In genomic region chr7:75371991-75372390, GRCm38 (mm10) we compare ENCODE assay signal across 8 mouse cellular contexts.
DNase-seq lines count a peak whose midpoint lies in the region; ATAC-seq and TF ChIP-seq lines count a peak whose summit lies in the region.

No protein-coding gene starts in this region.

- H3K9ac ChIP-seq in kidney, postnatal 0 days (ENCODE audit: low read depth, low read length), result no peak overlapping the region
- no peak overlapping the region for H3K9ac ChIP-seq in kidney, embryonic 16.5 days (replicated peaks; ENCODE audit: low read length)
- no peak overlapping the region for H3K9ac ChIP-seq in liver, embryonic 12.5 days

- DNase-seq in kidney, postnatal 0 days (ENCODE audit: low spot score), result peak; percentile 19
- DNase-seq in T-cell, adult 2 months (ENCODE audit: low spot score), result peak; percentile 85
- peak; percentile 42 to 54 for DNase-seq in spleen, adult 18-20 months
- DNase-seq in frontal cortex, postnatal 14 days (ENCODE audit: low spot score in 2 of 2), result no peak
- no peak for DNase-seq in gastrocnemius, adult 8-10 months (ENCODE audit: low spot score in 2 of 2)
- no peak for DNase-seq in testis, postnatal 14 days (ENCODE audit: low spot score)

- ATAC-seq in kidney, postnatal 0 days (replicated peaks; ENCODE audit: low FRiP score, low read depth), result no peak
- ATAC-seq in kidney, embryonic 16.5 days (ENCODE audit: low FRiP score, low TSS enrichment), result no peak
- peak; percentile 61; the same call in 1 of the 2 replicates for ATAC-seq in liver, embryonic 12.5 days

- H3K4me3 ChIP-seq in kidney, postnatal 0 days (replicated peaks; ENCODE audit: low read depth, low read length), result no peak overlapping the region
- no peak overlapping the region for H3K4me3 ChIP-seq in kidney, embryonic 16.5 days (ENCODE audit: low read length)
- no peak overlapping the region for H3K4me3 ChIP-seq in liver, embryonic 12.5 days

- H3K36me3 ChIP-seq in kidney, postnatal 0 days (ENCODE audit: insufficient read depth, low read length), result no peaks in the 10 kb centered on the region
- no peaks in the 10 kb centered on the region for H3K36me3 ChIP-seq in kidney, embryonic 16.5 days (ENCODE audit: insufficient read depth, low read length)
- H3K36me3 ChIP-seq in liver, embryonic 12.5 days, result no peaks in the 10 kb centered on the region

- H3K9me3 ChIP-seq in kidney, postnatal 0 days (replicated peaks; ENCODE audit: low read length), result no peaks in the 10 kb centered on the region
- no peaks in the 10 kb centered on the region for H3K9me3 ChIP-seq in kidney, embryonic 16.5 days (ENCODE audit: low read length)
- no peaks in the 10 kb centered on the region for H3K9me3 ChIP-seq in liver, embryonic 12.5 days (replicated peaks)

- no peak overlapping the region for H3K4me2 ChIP-seq in kidney, postnatal 0 days (ENCODE audit: low read length)
- H3K4me2 ChIP-seq in kidney, embryonic 16.5 days (replicated peaks; ENCODE audit: low read depth, low read length), result no peak overlapping the region
- H3K4me2 ChIP-seq in liver, embryonic 12.5 days, result no peak overlapping the region

- no peaks in the 10 kb centered on the region for H3K27me3 ChIP-seq in kidney, postnatal 0 days (ENCODE audit: insufficient read depth, low read length)
- no peaks in the 10 kb centered on the region for H3K27me3 ChIP-seq in kidney, embryonic 16.5 days (ENCODE audit: insufficient read depth, low read length)
- H3K27me3 ChIP-seq in liver, embryonic 12.5 days (replicated peaks), result no peaks in the 10 kb centered on the region

- H3K27ac ChIP-seq in kidney, postnatal 0 days, result no peak overlapping the region
- no peak overlapping the region for H3K27ac ChIP-seq in kidney, embryonic 16.5 days (ENCODE audit: low read length)
- no peak overlapping the region for H3K27ac ChIP-seq in liver, embryonic 12.5 days

- 40% methylated on average over 6 of the region's 6 CpGs for whole genome bisulfite sequencing in kidney, postnatal 0 days
- WGBS in kidney, embryonic 16.5 days, result 37% methylated on average over 6 of the region's 6 CpGs
- WGBS in liver, embryonic 12.5 days (ENCODE audit: insufficient replicate concordance), result 14% methylated on average over 6 of the region's 6 CpGs

- TF ChIP-seq CTCF in kidney, postnatal 0 days (IDR thresholded peaks at IDR 0.05; ENCODE audit: low read depth), result no peak

- H3K4me1 ChIP-seq in kidney, postnatal 0 days (replicated peaks; ENCODE audit: insufficient read depth, low read length), result no peaks in the 10 kb centered on the region
- H3K4me1 ChIP-seq in kidney, embryonic 16.5 days (ENCODE audit: insufficient read depth, low read length), result peaks cover 3% of the 10 kb centered on the region; the same call in 1 of the 2 replicates
- H3K4me1 ChIP-seq in liver, embryonic 12.5 days, result peaks cover 12% of the 10 kb centered on the region

Comparison
In these comparisons a context has a peak if more than half of its experiments do, and no peak if none do; other contexts are left out.
1. DNase-seq: peak in kidney, postnatal 0 days (single experiment), T-cell, adult 2 months (single experiment) and spleen, adult 18-20 months (2 of 2); none in frontal cortex, postnatal 14 days (0 of 2), gastrocnemius, adult 8-10 months (0 of 2) and testis, postnatal 14 days (single experiment).